In the genomic region with DNA sequence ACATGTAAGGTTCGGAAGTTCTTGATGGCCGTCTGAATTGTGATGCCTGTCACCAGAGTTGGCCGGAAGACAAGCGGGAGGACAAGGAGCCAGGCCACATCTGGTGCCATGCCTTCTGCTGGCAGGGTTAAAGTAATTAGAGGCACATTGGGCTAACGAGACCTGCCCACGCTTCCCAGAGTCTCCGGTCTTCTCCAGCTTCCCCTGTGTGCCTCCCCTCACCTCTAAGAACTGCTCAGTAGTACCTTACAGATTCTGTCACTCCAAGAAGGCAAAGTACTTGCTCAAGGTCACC, we compare ENCODE assay signal across 18 mouse cellular contexts. TPM values are rescaled to one million over a fixed set of nuclear protein-coding genes. Genes with fewer than 3 reads are reported as not detected.
A peak's percentile ranks its signal among the peaks of the same experiment; 100 is the strongest.
DNase-seq lines count a peak whose midpoint lies in the region; ATAC-seq and TF ChIP-seq lines count a peak whose summit lies in the region.
"Had no signal": no experiment of that assay in that cellular context is flagged by ENCODE, and none has a peak within 500 bp of the region (broad histone marks: within the 10 kb centered on the region; RNA-seq: fewer than 3 reads in every experiment).

A gene (minus strand): TSS at position 203 of the 295 bp plus-strand sequence.

- TF ChIP-seq POLR2A in testis, adult 2 months (IDR thresholded peaks at IDR 0.05; ENCODE audit: control insufficient read depth, low read depth, low read length), result no peak

- peak within 1 kb of the TSS; percentile 33 for H3K27ac ChIP-seq in heart, embryonic 13.5 days (replicated peaks)
- peak within 1 kb of the TSS; percentile 42; the same call in 1 of the 2 replicates for H3K27ac ChIP-seq in testis, adult 2 months (ENCODE audit: control insufficient read depth, insufficient read depth, low read depth, low read length)
- H3K27ac ChIP-seq: forebrain, embryonic 12.5 days had no signal

- intact Hi-C loops in left cerebral cortex, postnatal 4 days (cut with DNase I), result no loop called here

- H3K4me3 ChIP-seq in heart, embryonic 13.5 days, result no peak within 1 kb of the TSS
- no peak within 1 kb of the TSS for H3K4me3 ChIP-seq in testis, adult 2 months (ENCODE audit: control insufficient read depth, low read depth, low read length)
- H3K4me3 ChIP-seq: forebrain, embryonic 12.5 days; megakaryocyte, embryonic 14.5 days had no signal

- WGBS in heart, embryonic 13.5 days, result 89% methylated on average over 7 of the region's 7 CpGs

- H3K27me3 ChIP-seq in heart, embryonic 13.5 days (replicated peaks), result no peaks in the 10 kb centered on the region
- no peaks in the 10 kb centered on the region for H3K27me3 ChIP-seq in testis, adult 2 months (ENCODE audit: control insufficient read depth, insufficient read depth, low read length)
- H3K27me3 ChIP-seq: forebrain, embryonic 12.5 days had no signal

- no peak for DNase-seq in heart, postnatal 4 days
- peak; percentile 60 for DNase-seq in left cerebral cortex, postnatal 4 days
- no peak for DNase-seq in left cerebral cortex, adult 8-10 months (ENCODE audit: low spot score in 2 of 2)
- DNase-seq in testis, postnatal 14 days (ENCODE audit: low spot score), result no peak
- no peak for DNase-seq in right cerebral cortex, postnatal 36 days (ENCODE audit: low spot score in 2 of 2)
- DNase-seq: liver; retina, postnatal 1 day; thymus, postnatal 36 days had no signal

- no peaks in the 10 kb centered on the region for H3K36me3 ChIP-seq in heart, embryonic 13.5 days
- H3K36me3 ChIP-seq in testis, adult 2 months (ENCODE audit: control insufficient read depth, insufficient read depth, low read length), result no peaks in the 10 kb centered on the region
- H3K36me3 ChIP-seq: forebrain, embryonic 12.5 days had no signal

- H3K4me1 ChIP-seq in heart, embryonic 13.5 days, result peaks cover 33% of the 10 kb centered on the region
- H3K4me1 ChIP-seq in testis, adult 2 months (ENCODE audit: control insufficient read depth, insufficient read depth, low read length), result peaks cover 5% of the 10 kb centered on the region
- H3K4me1 ChIP-seq: forebrain, embryonic 12.5 days; megakaryocyte, embryonic 14.5 days had no signal

- ATAC-seq in heart, embryonic 13.5 days (ENCODE audit: extremely low read depth, insufficient number of reproducible peaks, low FRiP score, low TSS enrichment), result no peak
- ATAC-seq: CD4-positive, CD25-positive, alpha-beta regulatory T cell, adult 4 months had no signal

- no peaks in the 10 kb centered on the region for H3K9me3 ChIP-seq in heart, embryonic 13.5 days
- H3K9me3 ChIP-seq: forebrain, embryonic 12.5 days; megakaryocyte, embryonic 14.5 days had no signal

- no peak within 1 kb of the TSS for H3K4me2 ChIP-seq in heart, embryonic 13.5 days
- H3K4me2 ChIP-seq: forebrain, embryonic 12.5 days had no signal

- no peak for TF ChIP-seq CTCF in testis, adult 2 months (IDR thresholded peaks at IDR 0.05; ENCODE audit: control insufficient read depth, insufficient read depth, insufficient replicate concordance, low read depth, low read length)

- peak within 1 kb of the TSS; percentile 45 for H3K9ac ChIP-seq in heart, embryonic 13.5 days
- H3K9ac ChIP-seq: forebrain, embryonic 12.5 days had no signal

RNA-seq across cellular contexts. Expression of the gene that starts here (rescaled TPM):
- not detected in 2 replicates for polyA plus RNA-seq in heart, embryonic 13.5 days (2015; fragmentation: Nextera tagmentation; extraction: Ambion mirVana)
- not detected for total RNA-seq in heart, postnatal 4 days (2021)
- not detected for total RNA-seq in left cerebral cortex, postnatal 4 days (2021)
- total RNA-seq in left cerebral cortex, adult 8-10 months (2022), result not detected
- 0.07 TPM in 1 of 2 replicates, not detected in the other for polyA plus RNA-seq in testis, adult 2 months (2012; rRNA removed)
- total RNA-seq: heart, adult 8-10 months; layer of hippocampus, postnatal 10 days had no signal
- polyA plus RNA-seq: brain, embryonic 14.5 days; CD4-positive, CD25-positive, alpha-beta regulatory T cell, adult 4 months; forebrain, embryonic 12.5 days; kidney, embryonic 14.5 days; neural tube, embryonic 11.5 days had no signal

Comparison
In these comparisons a context has a peak if more than half of its experiments do, and no peak if none do; other contexts are left out.
1. Peak in DNase-seq in left cerebral cortex, postnatal 4 days; RNA of the gene not detected or under 1 TPM.